Mouse (Mus musculus) midbrain, embryonic 16.5 days (tissue): ENCODE data around the gene Pctp. TPM values are rescaled to one million over a fixed set of nuclear protein-coding genes. Genes with fewer than 3 reads are reported as not detected.

Source experiments
- ATAC-seq: fragments of 200-750 bp; cut with Nextera tagmentation; 2 replicates; pipeline ENCODE4 v1.8.0; 2017; ENCODE audit warnings: moderate TSS enrichment
- H3K27ac ChIP-seq: fragments of 300-500 bp; sonication (generic); 2 replicates; pipeline ENCODE4 v1.5.1; 2014; ENCODE audit warnings: mild to moderate bottlenecking, low read length, mixed read lengths
- H3K27me3 ChIP-seq: fragments of 300-500 bp; sonication (generic); 2 replicates; pipeline ENCODE4 v1.6.1; 2014; ENCODE audit warnings: low read depth, low read length, mixed read lengths; ENCODE audit not compliant: control insufficient read depth, insufficient read depth
- H3K36me3 ChIP-seq: fragments of 300-500 bp; sonication (generic); 2 replicates; pipeline ENCODE4 v1.6.1; 2014; ENCODE audit warnings: mild to moderate bottlenecking, low read length, moderate library complexity, mixed read lengths; ENCODE audit not compliant: control insufficient read depth, insufficient read depth
- H3K4me1 ChIP-seq: fragments of 300-500 bp; sonication (generic); 2 replicates; pipeline ENCODE4 v1.6.1; 2014; ENCODE audit warnings: mild to moderate bottlenecking, low read length, mixed read lengths; ENCODE audit not compliant: control insufficient read depth, insufficient read depth
- H3K4me2 ChIP-seq: fragments of 300-500 bp; sonication (generic); 2 replicates; pipeline ENCODE4 v1.6.1; 2014; ENCODE audit warnings: mild to moderate bottlenecking, low read length, mixed read lengths
- H3K4me3 ChIP-seq: fragments of 300-500 bp; sonication (generic); 2 replicates; pipeline ENCODE4 v1.5.1; 2014; ENCODE audit warnings: low read depth, mild to moderate bottlenecking, low read length, moderate library complexity, mixed read lengths
- H3K9ac ChIP-seq: fragments of 300-500 bp; sonication (generic); 2 replicates; pipeline ENCODE4 v1.6.1; 2014; ENCODE audit warnings: low read depth, low read length, mixed read lengths
- H3K9me3 ChIP-seq: fragments of 300-500 bp; sonication (generic); replicated peaks from 2 replicates; pipeline ENCODE4 v1.6.1; 2014; ENCODE audit warnings: mild to moderate bottlenecking, low read length, mixed read lengths; ENCODE audit not compliant: control insufficient read depth, poor library complexity, severe bottlenecking
- WGBS: fragments of 180-500 bp; shearing (Covaris S2); extraction: QIAGEN DNeasy Blood & Tissue Kit; methylation state at CpG from one replicate; pipeline ENCODE4 v1.1.7; 2014; 5-methylcytosine and 5-hydroxymethylcytosine counted together
- polyA plus RNA-seq: library from polyadenylated mRNA; unstranded; fragments of >200 nt; fragmentation: Nextera tagmentation; extraction: Ambion mirVana; gene quantifications from 2 replicates; pipeline ENCODE4 v1.2.1, GENCODE M21; 2015

The Pctp gene
- polyA plus RNA-seq, 1 experiment from 2014 or later, result 0.87 TPM

DNA sequence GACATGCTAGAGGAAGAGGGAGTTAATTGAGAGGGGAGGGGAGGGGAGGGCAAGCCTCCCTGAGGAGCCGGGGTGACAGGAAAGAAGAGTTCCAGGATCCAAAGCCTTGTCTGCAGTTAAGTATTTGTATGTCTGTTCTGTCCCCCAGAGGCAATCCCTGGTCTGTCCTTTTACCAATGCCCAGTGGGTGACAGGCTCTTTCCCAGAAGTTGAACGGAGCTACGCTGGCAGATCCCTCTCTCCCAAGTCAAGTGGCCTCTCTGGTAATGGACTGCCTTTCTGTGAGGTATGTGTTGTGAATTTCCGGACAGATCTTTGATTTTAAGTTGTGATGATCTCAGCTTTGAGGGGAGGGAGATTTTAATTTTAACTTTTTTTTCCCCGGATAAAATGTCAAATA is 30.7 kb upstream of the Pctp start:
- Histone ChIP-seq H3K4me3 (no peak overlapping the region), H3K9me3 (no peaks in the 10 kb centered on the region), H3K36me3 (no peaks in the 10 kb centered on the region), H3K4me2 (peak overlapping the region; percentile 45), H3K9ac (no peak overlapping the region), H3K4me1 (peaks cover 14% of the 10 kb centered on the region), H3K27ac (no peak overlapping the region), H3K27me3 (peaks cover 12% of the 10 kb centered on the region)
- ATAC-seq, result no peak
- 43% methylated on average over 5 of the region's 5 CpGs for WGBS

DNA sequence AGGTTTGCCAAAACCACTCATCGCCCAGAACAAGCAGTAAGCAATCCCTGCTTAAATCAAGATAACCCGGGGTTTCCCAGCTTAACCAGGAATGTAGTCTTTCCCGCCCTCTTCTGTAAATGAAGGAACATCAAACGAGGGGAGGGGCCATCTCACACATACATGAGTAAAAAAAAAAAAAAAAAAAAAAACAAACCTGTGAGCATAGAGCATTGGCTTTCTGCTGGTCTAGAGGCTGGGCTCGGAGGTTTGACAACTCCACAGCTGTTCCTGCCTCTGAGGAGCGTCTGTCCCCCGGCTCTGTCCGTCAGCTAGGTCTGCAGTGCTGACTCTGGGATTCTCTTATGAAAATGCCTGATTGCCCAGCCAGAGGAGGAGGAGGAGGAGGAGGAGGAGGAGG is 30.1 kb upstream of the Pctp start:
- H3K9me3 ChIP-seq, result no peaks in the 10 kb centered on the region
- no peak overlapping the region for H3K4me3 ChIP-seq
- H3K27ac ChIP-seq, result no peak overlapping the region
- peaks cover 14% of the 10 kb centered on the region for H3K4me1 ChIP-seq
- no peaks in the 10 kb centered on the region for H3K36me3 ChIP-seq
- H3K27me3 ChIP-seq, result peaks cover 12% of the 10 kb centered on the region
- 22% methylated on average over 8 of the region's 8 CpGs for WGBS
- H3K9ac ChIP-seq, result no peak overlapping the region
- H3K4me2 ChIP-seq, result peak overlapping the region; percentile 45
- no peak for ATAC-seq

DNA sequence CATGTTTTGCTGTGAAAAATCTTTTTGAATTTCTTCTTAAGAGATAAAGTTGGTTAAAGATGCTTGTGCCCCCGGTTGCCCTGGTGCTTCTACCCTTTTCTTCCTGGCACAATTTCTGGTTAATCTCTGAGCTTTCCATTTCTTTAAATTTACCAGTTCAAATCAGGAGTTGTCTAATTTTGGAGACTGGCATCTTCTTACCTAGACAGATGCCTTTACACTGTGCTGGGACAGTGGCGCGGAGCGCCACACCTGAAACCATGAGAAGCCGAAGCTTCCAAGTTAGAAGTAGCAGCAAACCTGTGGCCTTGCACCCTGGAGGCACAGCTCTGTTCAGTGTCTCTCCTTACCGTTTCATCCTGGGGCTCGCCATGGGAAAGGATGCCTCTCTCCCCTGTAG is 28.4 kb upstream of the Pctp start:
- Histone ChIP-seq H3K4me2 (peak overlapping the region; percentile 50), H3K9ac (peak overlapping the region; percentile 41), H3K27ac (no peak overlapping the region), H3K36me3 (no peaks in the 10 kb centered on the region), H3K4me3 (peak overlapping the region; percentile 33), H3K4me1 (peaks cover 16% of the 10 kb centered on the region), H3K27me3 (peaks cover 12% of the 10 kb centered on the region), H3K9me3 (no peaks in the 10 kb centered on the region)
- 25% methylated on average over 7 of the region's 7 CpGs for WGBS
- no peak for ATAC-seq

DNA sequence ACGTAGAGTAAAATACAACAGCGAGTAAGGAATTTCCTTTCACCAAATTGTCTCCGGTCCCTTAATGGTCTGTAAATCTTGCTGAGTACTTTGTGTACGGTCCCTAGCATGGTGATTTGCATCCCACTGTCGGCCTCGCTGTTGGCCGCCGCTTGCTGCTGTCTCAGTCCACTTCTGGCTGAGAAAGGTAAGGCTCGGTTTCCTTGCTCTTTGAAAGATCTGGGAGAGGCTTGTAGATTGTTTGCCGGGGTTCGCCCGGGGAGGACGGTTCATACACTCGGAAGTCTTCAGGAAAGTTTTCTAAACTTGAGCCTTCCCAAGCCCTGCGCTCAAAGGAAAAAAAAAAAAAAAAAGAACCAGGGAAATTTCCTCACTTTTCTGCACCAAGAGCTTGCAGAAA is 27.9 kb upstream of the Pctp start:
- H3K4me3 ChIP-seq, result peak overlapping the region; percentile 33
- 2% methylated on average over 15 of the region's 15 CpGs for WGBS
- H3K9ac ChIP-seq, result peak overlapping the region; percentile 41; the same call in 1 of the 2 replicates
- ATAC-seq, result 0 out of 2 replicates have a peak, but pooled peaks have one; percentile 48
- no peaks in the 10 kb centered on the region for H3K36me3 ChIP-seq
- peaks cover 16% of the 10 kb centered on the region for H3K4me1 ChIP-seq
- peak overlapping the region; percentile 50 for H3K4me2 ChIP-seq
- H3K9me3 ChIP-seq, result no peaks in the 10 kb centered on the region
- no peak overlapping the region for H3K27ac ChIP-seq
- peaks cover 12% of the 10 kb centered on the region for H3K27me3 ChIP-seq

DNA sequence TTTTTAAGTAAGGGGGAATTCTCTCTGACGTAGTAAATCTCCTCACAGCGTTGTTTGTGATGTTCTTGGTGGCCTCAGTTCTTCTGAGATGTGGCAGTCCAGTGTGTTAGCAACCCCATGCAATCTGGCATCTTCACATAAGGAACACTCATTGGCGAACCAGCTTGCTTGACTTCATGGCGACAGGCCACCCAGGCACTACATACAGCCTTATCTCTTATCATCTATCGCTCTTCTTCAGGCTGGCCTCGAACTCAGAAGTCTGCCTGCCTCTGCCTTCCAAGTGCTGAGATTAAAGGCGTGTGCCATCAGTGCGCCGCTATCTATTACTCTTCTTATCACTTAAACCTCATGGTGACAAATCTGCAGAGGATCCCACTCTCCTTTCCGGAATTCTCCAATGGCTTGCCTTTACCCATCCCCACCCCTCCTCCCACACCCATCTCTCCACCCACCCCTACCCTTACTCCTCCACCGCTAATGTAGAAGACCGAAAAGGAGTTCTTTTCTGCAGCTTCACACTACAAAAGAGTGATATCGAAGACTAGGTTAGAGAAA is 27.2 kb upstream of the Pctp start, which contains the start of gene Tmem100:
TSS of gene Tmem100 (plus strand) at position 508 of the 558 bp plus-strand sequence.
- H3K4me3 ChIP-seq, result peak within 1 kb of the TSS; percentile 33
- peaks cover 16% of the 10 kb centered on the region for H3K4me1 ChIP-seq
- H3K9ac ChIP-seq, result peak within 1 kb of the TSS; percentile 41
- peak within 1 kb of the TSS; percentile 50 for H3K4me2 ChIP-seq
- H3K9me3 ChIP-seq, result no peaks in the 10 kb centered on the region
- no peak for ATAC-seq
- no peak within 1 kb of the TSS for H3K27ac ChIP-seq
- H3K27me3 ChIP-seq, result peaks cover 12% of the 10 kb centered on the region
- 57% methylated on average over 13 of the region's 13 CpGs for WGBS
- H3K36me3 ChIP-seq, result no peaks in the 10 kb centered on the region

DNA sequence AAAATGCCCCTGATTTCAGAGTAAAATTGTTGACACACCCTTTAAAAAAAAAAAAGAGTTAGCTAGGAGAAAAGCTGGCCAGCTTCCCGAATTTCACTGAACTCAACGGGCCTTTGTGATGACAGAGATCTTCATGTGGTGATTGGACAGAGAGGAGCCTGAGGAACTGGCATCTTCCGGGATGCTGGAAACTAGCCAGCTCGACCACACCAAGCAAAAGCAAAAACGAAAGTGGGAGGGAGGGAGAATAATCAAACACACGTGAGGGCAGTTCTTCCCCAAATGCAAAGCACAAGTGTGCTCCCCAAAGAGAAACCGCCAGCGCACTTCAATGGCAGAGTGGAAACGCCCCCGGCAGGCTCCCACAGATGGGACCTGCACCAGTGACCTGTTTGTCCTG is 26.7 kb upstream of the Pctp start:
- Histone ChIP-seq H3K27me3 (peaks cover 12% of the 10 kb centered on the region), H3K4me3 (0 out of 2 replicates have a peak overlapping the region, but pooled peaks have one; percentile 2), H3K36me3 (no peaks in the 10 kb centered on the region), H3K9me3 (no peaks in the 10 kb centered on the region), H3K4me2 (peak overlapping the region; percentile 40), H3K4me1 (peaks cover 16% of the 10 kb centered on the region), H3K27ac (no peak overlapping the region), H3K9ac (no peak overlapping the region)
- WGBS, result 42% methylated on average over 10 of the region's 10 CpGs
- ATAC-seq, result no peak

DNA sequence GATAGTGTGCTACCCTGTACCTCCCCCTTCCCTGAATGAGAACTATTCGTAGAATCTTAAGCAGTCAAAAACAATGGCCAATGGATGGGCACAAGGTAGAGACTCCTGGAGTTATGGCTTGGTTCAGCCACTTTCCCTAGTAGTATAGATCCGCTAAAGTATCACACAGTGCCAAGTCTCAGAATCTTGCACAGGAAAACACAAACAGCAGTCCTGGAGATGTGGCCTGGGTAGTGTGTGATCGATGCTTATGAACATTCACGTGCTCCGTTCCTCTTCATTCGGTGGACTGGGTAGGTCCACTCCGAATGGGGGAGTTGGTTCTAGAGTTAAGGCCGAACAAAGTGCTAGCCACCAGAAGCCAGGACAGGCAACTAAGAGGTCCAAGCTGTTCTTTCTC is 26.1 kb upstream of the Pctp start:
- Histone ChIP-seq H3K9me3 (no peaks in the 10 kb centered on the region), H3K4me3 (no peak overlapping the region), H3K9ac (no peak overlapping the region), H3K36me3 (no peaks in the 10 kb centered on the region), H3K27ac (no peak overlapping the region), H3K27me3 (peaks cover 12% of the 10 kb centered on the region), H3K4me1 (peaks cover 16% of the 10 kb centered on the region), H3K4me2 (no peak overlapping the region)
- ATAC-seq, result no peak
- 91% methylated on average over 8 of the region's 8 CpGs for WGBS

DNA sequence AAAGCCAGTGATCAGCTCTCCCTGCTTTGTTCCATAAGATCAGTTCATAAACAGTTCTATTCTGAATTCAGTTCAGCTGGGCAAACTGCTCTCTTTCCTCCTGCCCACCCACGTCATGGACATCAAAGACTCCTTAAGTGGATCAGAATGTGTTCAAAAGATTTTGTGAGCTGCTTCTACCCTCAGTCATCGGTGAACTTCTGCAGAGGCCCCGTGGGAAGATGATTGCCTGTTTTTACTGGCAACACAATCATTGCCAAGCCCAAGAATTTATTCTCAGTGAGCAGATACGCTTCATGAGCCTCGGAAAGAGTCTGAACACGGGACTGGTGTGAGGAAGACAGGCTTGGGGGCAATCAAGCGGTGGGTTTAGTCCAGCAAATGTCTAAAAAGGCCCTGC is 24.5 kb upstream of the Pctp start:
- 37% methylated on average over 7 of the region's 7 CpGs for WGBS
- Histone ChIP-seq H3K9me3 (no peaks in the 10 kb centered on the region), H3K36me3 (no peaks in the 10 kb centered on the region), H3K9ac (no peak overlapping the region), H3K4me1 (peaks cover 9% of the 10 kb centered on the region), H3K4me3 (no peak overlapping the region), H3K4me2 (no peak overlapping the region), H3K27ac (no peak overlapping the region), H3K27me3 (peaks cover 12% of the 10 kb centered on the region)
- no peak for ATAC-seq

DNA sequence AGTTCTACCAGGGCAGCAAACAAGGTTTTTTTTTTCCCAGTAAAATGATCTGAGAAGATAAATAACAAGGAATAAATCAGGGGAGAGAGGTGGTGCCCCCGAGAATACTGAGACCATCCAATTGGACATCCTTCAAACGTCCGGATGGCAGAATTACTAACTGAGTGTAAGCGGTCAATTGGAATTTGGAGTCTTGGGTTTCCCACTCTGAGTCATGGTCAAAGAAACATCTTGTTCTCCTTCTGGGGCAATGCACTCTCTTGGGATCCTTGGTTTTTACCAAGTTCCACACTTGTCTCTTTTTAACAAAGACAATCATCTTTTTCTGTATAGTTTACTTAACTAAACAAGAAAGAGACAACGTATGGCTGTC is 24.1 kb upstream of the Pctp start:
- Histone ChIP-seq H3K27ac (no peak overlapping the region), H3K9me3 (no peaks in the 10 kb centered on the region), H3K27me3 (peaks cover 9% of the 10 kb centered on the region), H3K4me3 (no peak overlapping the region), H3K9ac (no peak overlapping the region), H3K36me3 (no peaks in the 10 kb centered on the region), H3K4me1 (peaks cover 9% of the 10 kb centered on the region), H3K4me2 (no peak overlapping the region)
- no peak for ATAC-seq
- WGBS, result 64% methylated on average over 5 of the region's 5 CpGs
